Mouse (Mus musculus) kidney, embryonic 16.5 days (tissue): ENCODE results near the gene G530012D18Rik. TPM values are rescaled to one million over a fixed set of nuclear protein-coding genes. Genes with fewer than 3 reads are reported as not detected.
"Not testable (repeated sequence)": the region's sequence is repeated elsewhere in the genome, so short reads cannot be mapped to it uniquely, and the experiment has no call there.

Experiments
- ATAC-seq: fragments of 200-750 bp; cut with Nextera tagmentation; 2 replicates; pipeline ENCODE4 v1.8.0; 2017; ENCODE audit warnings: moderate TSS enrichment; ENCODE audit not compliant: low FRiP score, low TSS enrichment
- H3K27ac ChIP-seq: fragments of 300-500 bp; sonication (generic); 2 replicates; pipeline ENCODE4 v1.5.1; 2014; ENCODE audit warnings: low read length
- H3K27me3 ChIP-seq: fragments of 300-500 bp; sonication (generic); 2 replicates; pipeline ENCODE4 v1.6.1; 2014; ENCODE audit warnings: low read length, control low read depth, mixed read lengths; ENCODE audit not compliant: insufficient read depth
- H3K36me3 ChIP-seq: fragments of 300-500 bp; sonication (generic); 2 replicates; pipeline ENCODE4 v1.6.1; 2014; ENCODE audit warnings: low read length, control low read depth, mixed read lengths; ENCODE audit not compliant: insufficient read depth
- H3K4me1 ChIP-seq: fragments of 300-500 bp; sonication (generic); 2 replicates; pipeline ENCODE4 v1.6.1; 2014; ENCODE audit warnings: low read length, control low read depth, mixed read lengths; ENCODE audit not compliant: insufficient read depth
- H3K4me2 ChIP-seq: fragments of 300-500 bp; sonication (generic); replicated peaks from 2 replicates; pipeline ENCODE4 v1.6.1; 2014; ENCODE audit warnings: low read depth, low read length
- H3K4me3 ChIP-seq: fragments of 300-500 bp; sonication (generic); 2 replicates; pipeline ENCODE4 v1.5.1; 2014; ENCODE audit warnings: mild to moderate bottlenecking, low read length
- H3K9ac ChIP-seq: fragments of 300-500 bp; sonication (generic); replicated peaks from 2 replicates; pipeline ENCODE4 v1.6.1; 2014; ENCODE audit warnings: low read length
- H3K9me3 ChIP-seq: fragments of 300-500 bp; sonication (generic); 2 replicates; pipeline ENCODE4 v1.6.1; 2016; ENCODE audit warnings: low read length, control low read depth
- WGBS: fragments of 180-500 bp; shearing (Covaris S2); extraction: QIAGEN DNeasy Blood & Tissue Kit; methylation state at CpG from one replicate; pipeline ENCODE4 v1.1.7; 2014; 5-methylcytosine and 5-hydroxymethylcytosine counted together
- polyA plus RNA-seq: library from polyadenylated mRNA; unstranded; fragments of >200 nt; fragmentation: Nextera tagmentation; extraction: Ambion mirVana; gene quantifications from 2 replicates; pipeline ENCODE4 v1.2.1, GENCODE M21; 2015

Gene G530012D18Rik
- polyA plus RNA-seq, 1 experiment from 2014 or later, result not detected

DNA sequence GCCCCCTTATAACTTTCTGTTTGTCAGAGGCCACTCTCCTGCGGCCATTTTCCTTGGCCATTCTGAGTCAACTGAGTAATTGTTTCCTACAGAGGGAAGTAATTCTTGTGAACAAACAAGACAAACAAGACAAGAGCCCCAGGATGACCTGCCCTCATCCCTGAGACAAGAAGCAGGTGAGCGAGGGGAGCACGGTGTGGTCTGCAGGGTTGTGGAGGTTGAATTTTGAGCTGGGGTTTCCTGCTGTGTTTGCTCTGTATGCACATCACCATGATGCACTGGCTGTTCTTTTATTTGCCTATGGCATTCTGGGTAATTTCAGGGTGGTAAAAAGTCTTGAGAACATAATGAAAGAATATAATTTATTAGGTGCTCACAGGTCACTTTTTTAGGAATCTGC is 39.6 kb downstream of the G530012D18Rik start:
- H3K4me3 ChIP-seq, H3K27me3 ChIP-seq, H3K4me1 ChIP-seq, H3K4me2 ChIP-seq, H3K9me3 ChIP-seq, ATAC-seq, H3K36me3 ChIP-seq, H3K27ac ChIP-seq, H3K9ac ChIP-seq: not testable (repeated sequence)
- WGBS, result 94% methylated on average over 3 of the region's 3 CpGs

DNA sequence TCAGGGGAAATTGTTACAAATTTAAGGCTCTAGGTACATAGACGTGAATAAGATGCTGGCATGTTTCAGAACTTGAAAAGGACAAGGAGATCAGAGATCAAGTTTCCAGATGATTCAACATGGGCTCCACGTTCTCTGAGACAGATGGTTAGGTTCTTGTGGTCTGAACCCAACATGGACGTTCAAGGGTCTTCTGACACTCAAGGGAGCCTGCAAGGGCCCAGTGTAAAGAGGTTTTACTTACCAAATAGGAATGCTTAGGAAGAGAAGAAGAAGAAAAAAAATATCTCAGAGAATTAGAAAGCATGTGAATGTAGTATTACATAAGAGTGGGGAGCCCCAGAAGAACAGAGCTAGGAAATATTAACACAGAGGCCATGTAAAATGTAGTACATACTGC is 40.3 kb downstream of the G530012D18Rik start:
- H3K9me3 ChIP-seq, H3K4me1 ChIP-seq, H3K4me2 ChIP-seq, H3K4me3 ChIP-seq, H3K27me3 ChIP-seq, H3K9ac ChIP-seq, H3K27ac ChIP-seq, ATAC-seq, H3K36me3 ChIP-seq: not testable (repeated sequence)
- 61% methylated on average over 3 of the region's 3 CpGs for WGBS

- H3K9ac ChIP-seq, H3K36me3 ChIP-seq, H3K4me1 ChIP-seq, H3K27ac ChIP-seq, H3K4me3 ChIP-seq, H3K4me2 ChIP-seq, H3K27me3 ChIP-seq, H3K9me3 ChIP-seq, ATAC-seq: not testable (repeated sequence)
- 63% methylated on average over 4 of the region's 5 CpGs for WGBS
These were observed 41.7 kb downstream of the G530012D18Rik start for GRCm38 (mm10) chr1:85617161-85617560.

DNA sequence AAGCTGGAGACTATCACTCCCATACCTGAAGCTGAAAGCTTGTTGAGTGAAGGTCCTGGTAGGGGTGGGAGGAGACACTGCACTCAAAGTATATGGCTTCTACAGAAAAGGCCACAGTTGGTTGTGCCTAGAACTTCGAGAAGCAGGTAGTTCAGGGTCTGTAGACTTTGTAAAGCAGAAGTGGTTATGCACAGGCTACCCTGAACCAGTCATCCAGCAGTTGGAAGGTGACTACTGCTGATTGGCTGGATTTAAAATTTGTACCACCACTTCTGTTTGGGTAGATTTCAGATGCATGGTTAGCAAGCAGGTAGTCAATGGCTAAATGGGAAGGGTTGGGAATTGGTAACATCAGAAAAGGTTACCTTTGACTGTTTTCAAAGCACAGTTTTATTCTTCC is 43.2 kb downstream of the G530012D18Rik start:
- not testable (repeated sequence) for H3K9me3 ChIP-seq, H3K9ac ChIP-seq, H3K27ac ChIP-seq, H3K4me2 ChIP-seq, ATAC-seq, H3K4me1 ChIP-seq, H3K27me3 ChIP-seq, H3K4me3 ChIP-seq, H3K36me3 ChIP-seq
- WGBS, result 67% methylated on average over 1 of the region's 1 CpGs

Other genes starting within 250 kb of the G530012D18Rik start
- gene Sp110, start 23.1 kb downstream of the G530012D18Rik start, polyA plus RNA-seq, result 1.4 TPM in 2 replicates
- gene Sp140, start 24.7 kb downstream of the G530012D18Rik start, polyA plus RNA-seq, result 1.2 and 1.3 TPM in 2 replicates
- 2.8 and 3.3 TPM in 2 replicates for gene Sp100, start 74.3 kb downstream of the G530012D18Rik start, polyA plus RNA-seq
- gene A630001G21Rik, start 203.0 kb downstream of the G530012D18Rik start, polyA plus RNA-seq, result 0.68 and 1.3 TPM in 2 replicates
- gene Cab39, start 217.8 kb downstream of the G530012D18Rik start, polyA plus RNA-seq, result 26.2 and 26.9 TPM in 2 replicates